Comparison of ENCODE assay signal across 8 mouse cellular contexts in genomic region chr11:95043060-95043459, GRCm38 (mm10).
"Had no signal": no experiment of that assay in that cellular context is flagged by ENCODE, and none has a peak within 500 bp of the region (broad histone marks: within the 10 kb centered on the region; RNA-seq: fewer than 3 reads in every experiment).

No protein-coding gene starts in this region.

- H3K4me3 ChIP-seq: liver, embryonic 13.5 days; midbrain, embryonic 13.5 days had no signal

- H3K27ac ChIP-seq: liver, embryonic 13.5 days; macrophage; midbrain, embryonic 13.5 days had no signal

- DNase-seq: kidney, postnatal 14 days; kidney, postnatal 4 days; liver, embryonic 13.5 days; lung, embryonic 14.5 days; thymus, adult 18-20 months; thymus, postnatal 36 days had no signal
